In the genomic region with DNA sequence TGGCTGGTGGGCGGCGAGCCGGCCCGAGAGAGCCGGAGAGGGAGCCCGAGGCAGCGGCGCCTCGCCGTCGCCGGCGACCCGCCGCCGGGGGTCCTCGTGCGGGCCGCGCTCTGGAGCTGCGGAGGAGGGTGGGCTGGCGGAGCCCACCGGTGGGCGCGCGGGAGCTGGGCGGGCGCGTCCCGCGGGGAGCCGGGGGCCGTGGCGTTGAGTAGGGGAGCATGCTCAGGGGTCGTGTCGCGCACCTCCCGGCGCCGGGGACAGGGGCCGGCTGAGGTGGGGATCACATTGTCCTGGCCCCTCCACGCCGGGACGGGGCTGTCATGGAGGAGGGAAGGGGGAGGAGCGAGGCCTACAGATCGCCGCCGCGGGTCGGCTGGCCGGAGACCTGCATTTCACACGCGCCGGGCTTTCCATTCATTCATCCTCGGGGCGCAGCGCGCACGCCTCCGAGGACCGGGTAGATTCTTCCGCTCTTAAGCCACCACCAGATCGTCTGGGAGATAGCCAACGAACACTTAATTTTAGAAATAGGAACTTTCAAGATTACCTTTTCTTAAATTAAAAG, we compare ENCODE assay signal across 8 mouse cellular contexts. TPM values are rescaled to one million over a fixed set of nuclear protein-coding genes. Genes with fewer than 3 reads are reported as not detected.
DNase-seq lines count a peak whose midpoint lies in the region; ATAC-seq lines count a peak whose summit lies in the region.

No protein-coding gene starts in this region.

- H3K9ac ChIP-seq in limb, embryonic 15.5 days: peak overlapping the region; percentile 98
- H3K9ac ChIP-seq in midbrain, embryonic 16.5 days (ENCODE audit: low read depth, low read length): peak overlapping the region; percentile 93

- peaks cover 12% of the 10 kb centered on the region for H3K27me3 ChIP-seq in embryonic facial prominence, embryonic 10.5 days (replicated peaks; ENCODE audit: low read depth, poor library complexity, severe bottlenecking)
- H3K27me3 ChIP-seq in limb, embryonic 15.5 days: no peaks in the 10 kb centered on the region
- no peaks in the 10 kb centered on the region for H3K27me3 ChIP-seq in midbrain, embryonic 16.5 days (ENCODE audit: control insufficient read depth, insufficient read depth, low read depth, low read length)

- ATAC-seq in limb, embryonic 15.5 days (ENCODE audit: insufficient number of reproducible peaks, low FRiP score, low TSS enrichment, low read depth): peak; percentile 52
- peak; percentile 82 for ATAC-seq in midbrain, embryonic 16.5 days

- peaks cover 42% of the 10 kb centered on the region for H3K4me1 ChIP-seq in embryonic facial prominence, embryonic 10.5 days
- H3K4me1 ChIP-seq in limb, embryonic 15.5 days: peaks cover 19% of the 10 kb centered on the region
- peaks cover 25% of the 10 kb centered on the region for H3K4me1 ChIP-seq in midbrain, embryonic 16.5 days (ENCODE audit: control insufficient read depth, insufficient read depth, low read length)

- DNase-seq in 3134 (ENCODE audit: extremely low read depth, insufficient read length, low spot score): peak; percentile 79
- DNase-seq in adrenal gland, adult 8-10 months: peak; percentile 64
- peak; percentile 88 for DNase-seq in embryonic facial prominence, embryonic 10.5 days (ENCODE audit: low spot score)
- peak; percentile 97 for DNase-seq in heart, adult 11 months
- DNase-seq in kidney, adult 11 months: peak; percentile 64
- DNase-seq in spleen, postnatal 10 days (ENCODE audit: low spot score in 2 of 2): peak; percentile 67 to 75

- H3K4me3 ChIP-seq in embryonic facial prominence, embryonic 10.5 days: peak overlapping the region; percentile 96
- peak overlapping the region; percentile 99 for H3K4me3 ChIP-seq in limb, embryonic 15.5 days
- H3K4me3 ChIP-seq in midbrain, embryonic 16.5 days (ENCODE audit: low read depth, low read length): peak overlapping the region; percentile 97

- no peaks in the 10 kb centered on the region for H3K9me3 ChIP-seq in embryonic facial prominence, embryonic 10.5 days
- H3K9me3 ChIP-seq in limb, embryonic 15.5 days: no peaks in the 10 kb centered on the region
- no peaks in the 10 kb centered on the region for H3K9me3 ChIP-seq in midbrain, embryonic 16.5 days (replicated peaks; ENCODE audit: control insufficient read depth, low read length, poor library complexity, severe bottlenecking)

- H3K36me3 ChIP-seq in embryonic facial prominence, embryonic 10.5 days (replicated peaks): no peaks in the 10 kb centered on the region
- no peaks in the 10 kb centered on the region for H3K36me3 ChIP-seq in limb, embryonic 15.5 days
- H3K36me3 ChIP-seq in midbrain, embryonic 16.5 days (ENCODE audit: control insufficient read depth, insufficient read depth, low read length): no peaks in the 10 kb centered on the region

- peak overlapping the region; percentile 57 for H3K4me2 ChIP-seq in limb, embryonic 15.5 days
- H3K4me2 ChIP-seq in midbrain, embryonic 16.5 days (ENCODE audit: low read length): peak overlapping the region; percentile 83

- under 1% methylated on average over 62 of the region's 64 CpGs for WGBS in embryonic facial prominence, embryonic 10.5 days
- WGBS in limb, embryonic 15.5 days: under 1% methylated on average over 51 of the region's 64 CpGs
- under 1% methylated on average over 42 of the region's 64 CpGs for WGBS in midbrain, embryonic 16.5 days

- peak overlapping the region; percentile 99 for H3K27ac ChIP-seq in embryonic facial prominence, embryonic 10.5 days (replicated peaks)
- H3K27ac ChIP-seq in limb, embryonic 15.5 days: peak overlapping the region; percentile 92
- peak overlapping the region; percentile 98 for H3K27ac ChIP-seq in midbrain, embryonic 16.5 days (ENCODE audit: low read length)

RNA-seq across cellular contexts. Expression of gene Eif4e, which starts 1.8 kb away (rescaled TPM):
- 100 to 1,000 TPM; 145 to 204 (median 162) TPM for total RNA-seq in adrenal gland, adult 8-10 months (2022)
- polyA plus RNA-seq in embryonic facial prominence, embryonic 10.5 days (2016; fragmentation: Nextera tagmentation; extraction: Ambion mirVana): 529 and 534 TPM in 2 replicates
- polyA plus RNA-seq in limb, embryonic 15.5 days (2015; fragmentation: Nextera tagmentation; extraction: Ambion mirVana): 297 and 325 TPM in 2 replicates
- polyA plus RNA-seq in midbrain, embryonic 16.5 days (2015; fragmentation: Nextera tagmentation; extraction: Ambion mirVana): 352 and 365 TPM in 2 replicates

RNA-seq across cellular contexts. Expression of gene Metap1, which starts 38.4 kb away (rescaled TPM):
- total RNA-seq in adrenal gland, adult 8-10 months (2022): 10 to 100 TPM; 53.9 to 62.2 (median 59.2) TPM
- 46.2 and 48.8 TPM in 2 replicates for polyA plus RNA-seq in embryonic facial prominence, embryonic 10.5 days (2016; fragmentation: Nextera tagmentation; extraction: Ambion mirVana)
- 38.5 and 38.9 TPM in 2 replicates for polyA plus RNA-seq in limb, embryonic 15.5 days (2015; fragmentation: Nextera tagmentation; extraction: Ambion mirVana)
- polyA plus RNA-seq in midbrain, embryonic 16.5 days (2015; fragmentation: Nextera tagmentation; extraction: Ambion mirVana): 49.2 and 50.2 TPM in 2 replicates

Comparison
In these comparisons a context has a peak if more than half of its experiments do, and no peak if none do; other contexts are left out.
1. Peak in every context shown above with its lines: DNase-seq, ATAC-seq, H3K4me3 ChIP-seq and H3K27ac ChIP-seq.